9 mouse cellular contexts compared by ENCODE assay signal in genomic region chr4:127173461-127173860, GRCm38 (mm10). TPM values are rescaled to one million over a fixed set of nuclear protein-coding genes. Genes with fewer than 3 reads are reported as not detected.
DNase-seq lines count a peak whose midpoint lies in the region; ATAC-seq and TF ChIP-seq lines count a peak whose summit lies in the region.
"Had no signal": no experiment of that assay in that cellular context is flagged by ENCODE, and none has a peak within 500 bp of the region (broad histone marks: within the 10 kb centered on the region; RNA-seq: fewer than 3 reads in every experiment).

No protein-coding gene starts in this region.

- no peak overlapping the region for H3K27ac ChIP-seq in cerebellum, adult 2 months (ENCODE audit: insufficient read depth, low read length)
- no peak overlapping the region for H3K27ac ChIP-seq in thymus, adult 2 months (ENCODE audit: control insufficient read depth, insufficient read depth, low read length)
- no peak overlapping the region for H3K27ac ChIP-seq in midbrain, postnatal 0 days (ENCODE audit: low read depth, low read length)
- H3K27ac ChIP-seq: limb, embryonic 13.5 days had no signal

- H3K27me3 ChIP-seq in cerebellum, adult 2 months (ENCODE audit: control insufficient read depth, insufficient read depth, low read length) = no peaks in the 10 kb centered on the region
- H3K27me3 ChIP-seq in thymus, adult 2 months (ENCODE audit: control insufficient read depth, insufficient read depth, low read length) = peaks cover 16% of the 10 kb centered on the region; the same call in 1 of the 2 replicates
- H3K27me3 ChIP-seq in midbrain, postnatal 0 days (ENCODE audit: insufficient read depth, low read length) = no peaks in the 10 kb centered on the region

- TF ChIP-seq CTCF in cerebellum, adult 2 months (IDR thresholded peaks at IDR 0.05; ENCODE audit: borderline replicate concordance, insufficient read depth, low read depth, low read length) = no peak
- no peak for TF ChIP-seq CTCF in thymus, adult 2 months (IDR thresholded peaks at IDR 0.05; ENCODE audit: borderline replicate concordance, control insufficient read depth, extremely low read depth, insufficient read depth, low read length, poor library complexity)
- TF ChIP-seq CTCF in midbrain, postnatal 0 days (IDR thresholded peaks at IDR 0.05) = 0 out of 2 replicates have a peak, but pooled peaks have one; percentile 6

- no peak for ATAC-seq in midbrain, postnatal 0 days (ENCODE audit: low FRiP score)

- peaks cover 52% of the 10 kb centered on the region for H3K4me1 ChIP-seq in cerebellum, adult 2 months (ENCODE audit: control insufficient read depth, insufficient read depth, low read length)
- peaks cover 9% of the 10 kb centered on the region for H3K4me1 ChIP-seq in thymus, adult 2 months (replicated peaks; ENCODE audit: control insufficient read depth, insufficient read depth, low read length)
- peaks cover 14% of the 10 kb centered on the region; the same call in 1 of the 2 replicates for H3K4me1 ChIP-seq in midbrain, postnatal 0 days (ENCODE audit: insufficient read depth, low read length)

- no peak overlapping the region for H3K4me3 ChIP-seq in cerebellum, adult 2 months (replicated peaks; ENCODE audit: insufficient read depth, low read depth, low read length)
- no peak overlapping the region for H3K4me3 ChIP-seq in thymus, adult 2 months (ENCODE audit: control insufficient read depth, insufficient read depth, low read length)
- H3K4me3 ChIP-seq in midbrain, postnatal 0 days (ENCODE audit: low read depth, low read length) = no peak overlapping the region; the same call in 1 of the 2 replicates
- H3K4me3 ChIP-seq: limb, embryonic 13.5 days had no signal

- no peak for TF ChIP-seq POLR2A in cerebellum, adult 2 months (IDR thresholded peaks at IDR 0.05; ENCODE audit: borderline replicate concordance, insufficient read depth, low read length)
- TF ChIP-seq POLR2A in thymus, adult 2 months (IDR thresholded peaks at IDR 0.05; ENCODE audit: control insufficient read depth, extremely low read depth, insufficient read depth, low read length, poor library complexity) = no peak

- WGBS in cerebellum, adult 2 months = 23% methylated on average over 8 of the region's 8 CpGs
- WGBS in thymus, adult 2 months = 4% methylated on average over 8 of the region's 8 CpGs
- WGBS in midbrain, postnatal 0 days = 10% methylated on average over 8 of the region's 8 CpGs

- peak overlapping the region; percentile 37 for H3K4me2 ChIP-seq in midbrain, postnatal 0 days (ENCODE audit: low read depth, low read length, poor library complexity, severe bottlenecking)
- H3K4me2 ChIP-seq: limb, embryonic 13.5 days had no signal

- peak; percentile 28 to 30 for DNase-seq in cerebellum, adult 2 months
- DNase-seq in cerebellum, postnatal 36 days = no peak
- peak; percentile 24 for DNase-seq in thymus, adult 2 months
- DNase-seq in thymus, adult 18-20 months = no peak
- peak; percentile 0 for DNase-seq in fibroblast of lung, adult 2 months (ENCODE audit: low read depth)
- DNase-seq in kidney, postnatal 36 days = peak; percentile 48 to 84
- peak; percentile 51 for DNase-seq in midbrain, postnatal 0 days (ENCODE audit: low spot score)
- DNase-seq in MN1 (ENCODE audit: low spot score) = no peak

- H3K9me3 ChIP-seq in midbrain, postnatal 0 days (ENCODE audit: low read length) = no peaks in the 10 kb centered on the region
- H3K9me3 ChIP-seq: limb, embryonic 13.5 days had no signal

- H3K9ac ChIP-seq in midbrain, postnatal 0 days (replicated peaks; ENCODE audit: low read length, poor library complexity, severe bottlenecking) = peak overlapping the region; percentile 46; the same call in 1 of the 2 replicates
- H3K9ac ChIP-seq: limb, embryonic 13.5 days had no signal

- H3K36me3 ChIP-seq in thymus, adult 2 months (ENCODE audit: control insufficient read depth, insufficient read depth, low read length) = no peaks in the 10 kb centered on the region
- H3K36me3 ChIP-seq in midbrain, postnatal 0 days (ENCODE audit: insufficient read depth, low read length) = no peaks in the 10 kb centered on the region
- H3K36me3 ChIP-seq: limb, embryonic 13.5 days had no signal

RNA-seq across cellular contexts. Expression of gene Dlgap3, which starts 4.5 kb away (rescaled TPM):
- 56.1 and 59.8 TPM in 2 replicates for polyA plus RNA-seq in cerebellum, adult 2 months (2012; rRNA removed)
- 2.6 and 3.6 TPM in 2 replicates for polyA plus RNA-seq in thymus, adult 2 months (2012; rRNA removed)
- total RNA-seq in midbrain, postnatal 0 days (2014; rRNA removed) = 131 and 156 TPM in 2 replicates
- 34.5 and 34.8 TPM in 2 replicates for polyA plus RNA-seq in midbrain, postnatal 0 days (2015; fragmentation: Nextera tagmentation; extraction: Ambion mirVana)

RNA-seq across cellular contexts. Expression of gene Tmem35b, which starts 50.0 kb away (rescaled TPM):
- 11.4 and 14.0 TPM in 2 replicates for polyA plus RNA-seq in cerebellum, adult 2 months (2012; rRNA removed)
- polyA plus RNA-seq in thymus, adult 2 months (2012; rRNA removed) = 11.3 and 11.9 TPM in 2 replicates
- total RNA-seq in midbrain, postnatal 0 days (2014; rRNA removed) = 2.4 and 5.4 TPM in 2 replicates
- polyA plus RNA-seq in midbrain, postnatal 0 days (2015; fragmentation: Nextera tagmentation; extraction: Ambion mirVana) = 12.8 and 14.0 TPM in 2 replicates

Comparison
In these comparisons a context has a peak if more than half of its experiments do, and no peak if none do; other contexts are left out.
1. DNase-seq: peak in cerebellum, adult 2 months (2 of 2), thymus, adult 2 months (single experiment), fibroblast of lung, adult 2 months (single experiment), kidney, postnatal 36 days (2 of 2) and midbrain, postnatal 0 days (single experiment); none in cerebellum, postnatal 36 days (0 of 2), thymus, adult 18-20 months (0 of 2) and MN1 (single experiment).